Mouse (Mus musculus) spleen, adult 2 months (tissue): ENCODE data around the gene Ndufa3. TPM values are rescaled to one million over a fixed set of nuclear protein-coding genes. Genes with fewer than 3 reads are reported as not detected.

Source experiments
- DNase-seq, 2 experiments: peaks; one replicate each; pipeline versions ENCODE4 v3.0.0 to v3.0.0-alpha.2; 2012 to 2021; ENCODE audit warnings: low spot score in 2 of 2, low read depth in 1 of 2
- H3K27ac ChIP-seq: fragments of 200-500 bp; 2 replicates; pipeline ENCODE4 v1.5.1; 2012; ENCODE audit warnings: low read length, inconsistent platforms; ENCODE audit not compliant: insufficient read depth
- H3K27me3 ChIP-seq: fragments of 200-500 bp; 2 replicates; pipeline ENCODE4 v1.6.1; 2012; ENCODE audit warnings: mild to moderate bottlenecking, moderate library complexity, low read length, inconsistent platforms; ENCODE audit not compliant: control insufficient read depth, insufficient read depth
- H3K36me3 ChIP-seq: fragments of 200-500 bp; 2 replicates; pipeline ENCODE4 v1.6.1; 2012; ENCODE audit warnings: mild to moderate bottlenecking, low read length, inconsistent platforms; ENCODE audit not compliant: control insufficient read depth, insufficient read depth
- H3K4me1 ChIP-seq: fragments of 200-500 bp; 2 replicates; pipeline ENCODE4 v1.6.1; 2011; ENCODE audit warnings: inconsistent platforms; ENCODE audit not compliant: control insufficient read depth, insufficient read depth, insufficient read length
- H3K4me3 ChIP-seq: fragments of 200-500 bp; 2 replicates; pipeline ENCODE4 v1.5.1; 2011; ENCODE audit warnings: mild to moderate bottlenecking, inconsistent platforms; ENCODE audit not compliant: insufficient read depth, insufficient read length; ENCODE audit errors: extremely low read depth
- CTCF ChIP-seq: fragments of 200-500 bp; IDR thresholded peaks from 2 replicates; pipeline ENCODE4 v1.5.1; 2011; ENCODE audit warnings: mild to moderate bottlenecking, inconsistent platforms; ENCODE audit not compliant: insufficient read depth, insufficient read length, insufficient replicate concordance; ENCODE audit errors: extremely low read depth
- POLR2A ChIP-seq: fragments of 200-500 bp; IDR thresholded peaks from 2 replicates; pipeline ENCODE4 v1.6.1; 2011; ENCODE audit warnings: low read depth, low read length, inconsistent platforms
- WGBS: fragments of 180-500 bp; shearing (Covaris S2); methylation state at CpG from one replicate; pipeline ENCODE4 v1.1.7; 2018; 5-methylcytosine and 5-hydroxymethylcytosine counted together
- polyA plus RNA-seq: library from polyadenylated mRNA; depleted of rRNA; stranded (reverse); fragments of >200 nt; gene quantifications from 2 replicates; pipeline ENCODE4 v1.2.3, GENCODE M21; 2012

The Ndufa3 gene
- polyA plus RNA-seq, 1 experiment: 124 TPM

GRCm38 (mm10) chr7:3644672-3645487 lies 27.7 kb downstream of the Ndufa3 start, which contains the start of gene Cnot3:
TSS of gene Cnot3 (plus strand) at chr7:3645268.
- peaks cover 7% of the 10 kb centered on the region for H3K36me3 ChIP-seq

GRCm38 (mm10) chr7:3645488-3646025 lies 28.4 kb downstream of the Ndufa3 start:
- peaks cover 5% of the 10 kb centered on the region for H3K36me3 ChIP-seq
- no peak for TF ChIP-seq CTCF
- H3K27ac ChIP-seq: peak overlapping the region; percentile 97
- H3K27me3 ChIP-seq: no peaks in the 10 kb centered on the region
- DNase-seq: no peak
- peaks cover 12% of the 10 kb centered on the region; the same call in 1 of the 2 replicates for H3K4me1 ChIP-seq
- WGBS: 1% methylated on average over 53 of the region's 58 CpGs
- H3K4me3 ChIP-seq: peak overlapping the region; percentile 99

More at GRCm38 (mm10) chr7:3644672-3645487, 27.7 kb downstream of the Ndufa3 start, which contains the start of gene Cnot3:
- DNase-seq: peak; percentile 95 to 100
- TF ChIP-seq CTCF: no peak
- peak; percentile 67 for TF ChIP-seq POLR2A
- Histone ChIP-seq H3K27me3 (no peaks in the 10 kb centered on the region), H3K4me1 (peaks cover 12% of the 10 kb centered on the region; the same call in 1 of the 2 replicates), H3K4me3 (peak within 1 kb of the TSS; percentile 99), H3K27ac (peak within 1 kb of the TSS; percentile 97)
- WGBS: under 1% methylated on average over 58 of the region's 58 CpGs

GRCm38 (mm10) chr7:3646188-3646587 lies 29.0 kb downstream of the Ndufa3 start:
- H3K27ac ChIP-seq: peak overlapping the region; percentile 5; the same call in 1 of the 2 replicates
- 10% methylated on average over 9 of the region's 9 CpGs for WGBS
- no peaks in the 10 kb centered on the region for H3K27me3 ChIP-seq
- H3K4me3 ChIP-seq: peak overlapping the region; percentile 99
- TF ChIP-seq POLR2A (no peak), CTCF (no peak)
- no peak for DNase-seq
- peaks cover 12% of the 10 kb centered on the region; the same call in 1 of the 2 replicates for H3K4me1 ChIP-seq
- H3K36me3 ChIP-seq: peaks cover 6% of the 10 kb centered on the region

- H3K36me3 ChIP-seq: peaks cover 9% of the 10 kb centered on the region
- H3K4me3 ChIP-seq: peak overlapping the region; percentile 99; the same call in 1 of the 2 replicates
- no peaks in the 10 kb centered on the region for H3K27me3 ChIP-seq
Observed at GRCm38 (mm10) chr7:3646641-3647040, 29.5 kb downstream of the Ndufa3 start.

GRCm38 (mm10) chr7:3656966-3657365 lies 39.8 kb downstream of the Ndufa3 start:
- no peak for DNase-seq
- Histone ChIP-seq H3K4me1 (no peaks in the 10 kb centered on the region), H3K36me3 (peaks cover 71% of the 10 kb centered on the region), H3K27ac (no peak overlapping the region), H3K4me3 (no peak overlapping the region), H3K27me3 (no peaks in the 10 kb centered on the region)
- TF ChIP-seq CTCF: no peak
- TF ChIP-seq POLR2A: no peak
- 95% methylated on average over 4 of the region's 4 CpGs for WGBS

More at GRCm38 (mm10) chr7:3646641-3647040, 29.5 kb downstream of the Ndufa3 start:
- DNase-seq: no peak
- no peak for TF ChIP-seq POLR2A
- TF ChIP-seq CTCF: no peak
- peaks cover 12% of the 10 kb centered on the region; the same call in 1 of the 2 replicates for H3K4me1 ChIP-seq
- 54% methylated on average over 4 of the region's 4 CpGs for WGBS
- no peak overlapping the region for H3K27ac ChIP-seq

- H3K4me3 ChIP-seq: no peak overlapping the region
- no peak for DNase-seq
- peaks cover 68% of the 10 kb centered on the region for H3K36me3 ChIP-seq
- H3K27ac ChIP-seq: no peak overlapping the region
- no peaks in the 10 kb centered on the region for H3K4me1 ChIP-seq
- H3K27me3 ChIP-seq: no peaks in the 10 kb centered on the region
- no peak for TF ChIP-seq CTCF
- no peak for TF ChIP-seq POLR2A
- WGBS: 94% methylated on average over 14 of the region's 14 CpGs
Observed at GRCm38 (mm10) chr7:3658578-3658977, 41.4 kb downstream of the Ndufa3 start.
